Mouse (Mus musculus) embryonic stem cell, embryonic (primary cell): Measurements from ENCODE around the gene Serp2.

Source experiments
- CTCF ChIA-PET, 4 experiments: fragments of 300-600 bp in 2 of 4; fragments of 350-600 bp in 2 of 4; sonication (Branson Sonifier 250); formaldehyde crosslinking; loops; one replicate each; lab custom pipeline; 2022; ENCODE audit warnings: inconsistent platforms in 2 of 4; lab: Charles Lee
- POLR2A ChIA-PET, 4 experiments: fragments of 300-600 bp in 2 of 4; fragments of 350-600 bp in 2 of 4; sonication (Branson Sonifier 250); formaldehyde crosslinking; loops; one replicate each; lab custom pipeline; 2022; ENCODE audit warnings: antibody characterized with exemption in 4 of 4, inconsistent platforms in 1 of 4; lab: Charles Lee

Gene Serp2

GRCm38 (mm10) chr14:76556852-76557208 is at the start of gene Serp2:
Serp2 (minus strand) TSS chr14:76556889.
- ChIA-PET CTCF (interaction anchor here in 1 of 4 experiments (0.6 kb wide), 1 partner anchor 60 kb away, joined by 4 read pairs; no protein-coding TSS in a partner anchor), POLR2A (interaction anchor here (0.5 to 9.0 kb wide), 37 partner anchors 8 to 458 kb away, joined by 3 to 110 read pairs (median 6); no protein-coding TSS in a partner anchor)

DNA sequence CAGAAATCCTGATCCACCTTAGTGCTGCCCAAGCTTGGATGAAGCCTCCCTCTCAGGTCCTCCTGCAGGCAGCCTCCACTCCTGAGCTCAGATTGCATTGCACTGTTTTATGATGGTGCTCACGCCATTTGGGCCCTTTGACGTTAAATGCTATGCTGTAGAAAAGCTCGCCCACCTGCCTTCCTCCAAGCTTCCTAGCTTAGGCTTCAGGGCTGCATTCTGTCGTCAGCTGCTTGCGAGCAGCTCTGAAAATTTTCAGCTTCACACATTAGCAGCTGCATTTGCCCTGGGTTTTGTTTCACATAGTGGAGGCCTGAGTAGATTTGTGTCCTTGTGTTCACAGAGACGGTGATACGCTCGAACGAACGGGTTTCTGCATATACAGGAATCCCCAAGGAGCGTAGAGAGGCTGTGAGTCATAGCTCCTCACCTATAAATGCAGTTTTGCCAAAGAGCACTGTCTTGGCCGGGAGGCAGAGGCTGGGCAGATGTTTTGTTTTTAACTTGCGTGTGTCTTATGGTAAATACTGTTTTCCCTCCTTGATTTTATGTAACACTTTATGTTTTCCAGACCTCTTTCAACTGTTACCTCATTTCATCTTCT is 49.3 kb upstream of the Serp2 start:
- ChIA-PET POLR2A (interaction anchor here in 2 of 4 experiments (0.5 to 5.0 kb wide), 18 partner anchors 9 to 524 kb away, joined by 3 to 33 read pairs (median 4); no protein-coding TSS in a partner anchor), CTCF (no interaction called here)

DNA sequence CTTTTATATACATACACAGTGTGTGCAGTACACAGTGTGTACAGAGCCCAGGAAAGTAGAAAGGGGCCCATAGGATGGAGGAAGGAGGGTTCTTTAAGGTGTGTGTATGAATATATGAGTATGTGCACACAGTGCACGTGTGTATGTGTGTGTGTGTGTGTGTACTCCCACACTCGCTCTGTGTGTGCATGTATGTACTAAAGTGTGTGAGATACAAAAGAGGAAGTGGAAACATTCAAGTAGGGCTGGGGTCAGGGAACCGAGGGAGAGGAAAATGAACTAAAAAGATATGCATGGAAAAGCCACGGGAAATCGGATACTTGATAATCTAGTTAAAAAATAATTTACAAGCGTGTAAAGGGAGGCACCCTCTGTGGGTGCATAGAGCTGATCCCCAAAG is 47.3 kb upstream of the Serp2 start:
- ChIA-PET CTCF (no interaction called here), POLR2A (interaction anchor here in 2 of 4 experiments (0.6 to 5.0 kb wide), 8 partner anchors 8 to 100 kb away, joined by 3 to 33 read pairs (median 6); no protein-coding TSS in a partner anchor)

DNA sequence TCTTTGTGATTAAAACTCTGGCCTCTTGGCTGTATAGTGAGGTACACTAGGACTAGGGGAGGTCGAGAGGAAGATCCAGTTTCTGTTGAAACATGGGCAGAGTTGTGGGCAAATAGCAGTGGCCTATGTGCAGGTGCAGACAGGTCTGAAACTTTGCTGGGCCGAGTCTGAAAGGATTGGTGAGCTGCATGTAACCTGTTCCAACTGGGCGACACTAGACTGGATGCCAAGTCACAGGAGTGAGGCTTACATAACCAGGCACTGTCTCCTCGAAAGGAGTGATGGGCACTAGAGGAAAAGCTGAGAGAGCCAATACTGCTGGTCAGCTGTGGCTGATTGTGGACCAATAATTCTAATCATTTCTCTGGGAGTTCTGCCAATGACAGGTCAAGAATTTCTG is 45.0 kb upstream of the Serp2 start:
- ChIA-PET POLR2A (interaction anchor here in 2 of 4 experiments (0.9 to 3.3 kb wide), 14 partner anchors 9 to 168 kb away, joined by 3 to 20 read pairs (median 5); no protein-coding TSS in a partner anchor), CTCF (no interaction called here)

GRCm38 (mm10) chr14:76600391-76600790 is 43.7 kb upstream of the Serp2 start:
- CTCF ChIA-PET, result interaction anchor here in 1 of 4 experiments (0.6 kb wide), 1 partner anchor 37 kb away, joined by 4 read pairs; no protein-coding TSS in a partner anchor
- POLR2A ChIA-PET, result interaction anchor here in 2 of 4 experiments (0.8 to 3.3 kb wide), 4 partner anchors 12 to 95 kb away, joined by 3 to 20 read pairs (median 8); no protein-coding TSS in a partner anchor

DNA sequence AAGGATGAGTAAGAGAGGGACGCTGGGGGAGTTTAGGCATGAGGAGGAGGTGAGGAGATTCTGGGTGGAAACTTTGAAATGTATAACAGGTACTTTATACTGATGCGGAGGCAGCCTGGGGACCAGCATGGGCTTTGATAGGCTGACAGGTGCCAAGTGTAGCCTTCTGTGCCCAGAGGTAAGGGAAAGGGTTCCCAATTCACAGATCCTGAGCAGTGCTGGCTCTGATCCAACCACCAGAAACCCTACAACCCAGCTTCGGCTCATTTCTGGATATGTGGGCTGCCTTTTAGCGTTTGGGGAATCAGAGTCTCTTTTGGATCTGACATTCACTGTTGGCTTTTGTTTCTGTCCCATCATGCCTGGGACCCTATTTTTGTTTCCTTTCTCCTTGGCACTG is 43.0 kb upstream of the Serp2 start:
- POLR2A ChIA-PET, result interaction anchor here in 1 of 4 experiments (1.3 to 2.7 kb wide), 2 partner anchors 12 to 26 kb away, joined by 3 to 12 read pairs; no protein-coding TSS in a partner anchor
- CTCF ChIA-PET, result interaction anchor here in 1 of 4 experiments (0.6 kb wide), 1 partner anchor 36 kb away, joined by 4 read pairs; no protein-coding TSS in a partner anchor

- ChIA-PET POLR2A (interaction anchor here (0.5 to 3.2 kb wide), 49 partner anchors 8 to 321 kb away, joined by 3 to 34 read pairs (median 4); partner anchors contain the start of gene Serp2 (in 1 of the 4)), CTCF (interaction anchor here in 1 of 4 experiments (0.5 kb wide), 1 partner anchor 23 kb away, joined by 3 read pairs; no protein-coding TSS in a partner anchor)
Observed at GRCm38 (mm10) chr14:76598518-76599216, 42.0 kb upstream of the Serp2 start.

DNA sequence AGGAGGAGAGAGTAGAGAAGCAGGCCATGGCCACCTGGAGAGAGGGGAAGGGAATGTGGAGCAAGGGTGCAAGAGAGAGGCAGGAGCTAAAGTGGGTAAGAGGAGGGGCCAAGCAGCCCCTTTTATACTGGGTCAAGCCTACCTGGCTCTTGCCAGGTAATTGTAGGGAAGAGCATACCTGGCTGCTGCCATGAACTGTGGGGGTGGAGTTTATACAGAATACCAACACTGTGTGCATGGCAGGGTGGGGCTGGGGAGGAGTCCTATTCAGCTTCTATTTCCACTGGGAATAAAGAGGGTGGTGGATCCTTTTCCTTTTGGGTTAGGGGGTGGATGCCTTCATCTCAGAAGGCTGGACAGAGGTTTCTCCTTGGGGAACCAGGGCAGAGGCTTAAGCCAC is 41.1 kb upstream of the Serp2 start:
- ChIA-PET POLR2A (interaction anchor here (0.6 to 3.2 kb wide), 31 partner anchors 8 to 140 kb away, joined by 3 to 34 read pairs (median 4); no protein-coding TSS in a partner anchor), CTCF (interaction anchor here in 1 of 4 experiments (1.3 kb wide), 1 partner anchor 142 kb away, joined by 4 read pairs; no protein-coding TSS in a partner anchor)

DNA sequence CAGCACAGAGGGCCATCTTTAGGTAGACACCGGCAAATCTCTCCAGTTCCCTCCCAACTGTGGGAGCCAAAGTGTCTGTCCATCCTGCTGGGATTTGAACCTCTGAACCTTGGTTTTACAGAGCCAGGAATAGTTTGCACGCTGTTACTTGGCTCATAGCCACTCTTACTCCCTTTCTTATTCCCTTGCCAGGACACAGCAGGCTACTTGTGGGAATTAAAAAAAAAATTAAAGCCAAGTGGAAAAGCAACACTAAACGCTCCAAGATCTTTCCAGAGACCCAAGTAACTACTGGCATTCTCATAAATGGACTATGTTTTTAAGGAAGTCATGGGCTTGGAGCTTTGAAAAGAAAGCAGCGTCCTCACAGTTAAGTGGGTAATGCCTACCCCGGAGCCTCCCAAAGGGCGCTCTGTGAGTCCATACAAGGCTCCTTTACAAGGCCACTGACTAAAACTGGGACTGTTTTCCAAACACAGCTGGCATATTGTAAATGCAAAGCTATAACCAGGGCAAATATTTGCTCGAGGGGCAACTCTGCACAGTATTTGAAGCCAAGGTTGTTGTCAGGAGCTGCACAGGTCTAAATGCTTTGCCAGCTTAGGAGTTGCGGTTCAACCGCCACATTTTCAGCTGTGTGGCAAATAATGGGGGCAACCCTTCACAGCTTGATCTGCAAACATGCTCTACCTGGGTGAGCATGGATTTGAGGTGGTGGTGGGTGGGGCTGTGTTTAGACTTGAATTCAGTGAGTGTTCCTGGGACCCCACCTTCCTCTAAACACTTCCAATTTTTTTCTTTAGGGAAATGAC is 38.6 kb upstream of the Serp2 start:
- CTCF ChIA-PET, result interaction anchor here in 1 of 4 experiments (0.5 to 1.1 kb wide), 2 partner anchors 10 to 35 kb away, joined by 3 to 12 read pairs; no protein-coding TSS in a partner anchor
- POLR2A ChIA-PET, result interaction anchor here in 3 of 4 experiments (0.7 to 3.6 kb wide), 23 partner anchors 9 to 1488 kb away, joined by 3 to 13 read pairs (median 4); no protein-coding TSS in a partner anchor

GRCm38 (mm10) chr14:76594351-76594885 is 37.7 kb upstream of the Serp2 start:
- ChIA-PET CTCF (no interaction called here), POLR2A (interaction anchor here in 3 of 4 experiments (0.6 to 3.6 kb wide), 13 partner anchors 8 to 90 kb away, joined by 3 to 13 read pairs (median 4); no protein-coding TSS in a partner anchor)

DNA sequence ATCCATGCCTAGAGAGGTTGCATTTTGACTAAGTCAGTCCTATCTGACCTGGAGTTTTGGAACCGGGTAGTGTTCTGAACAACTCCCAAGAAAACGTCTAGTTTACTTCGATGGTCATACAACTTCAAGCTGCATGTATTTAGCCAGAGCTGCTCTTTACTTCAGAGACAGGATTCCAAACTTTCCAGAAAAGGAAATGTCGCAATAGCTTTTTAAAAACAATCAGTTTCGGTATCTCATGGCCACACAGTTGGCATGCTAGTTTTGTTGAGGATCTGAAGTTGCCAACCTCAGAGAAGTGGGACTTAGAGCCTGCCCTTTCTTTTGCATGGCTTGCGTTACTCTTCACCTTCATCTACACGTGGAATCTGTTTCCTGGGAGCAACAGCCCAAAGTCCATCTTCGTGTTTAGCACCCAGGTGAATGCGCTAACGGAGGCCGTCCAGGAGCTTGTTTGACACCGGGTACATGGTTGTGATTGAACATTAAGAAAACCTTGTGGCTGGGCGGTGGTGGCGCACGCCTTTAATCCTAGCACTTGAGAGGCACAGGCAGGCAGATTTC is 37.0 kb upstream of the Serp2 start:
- ChIA-PET CTCF (interaction anchor here in 2 of 4 experiments (0.6 kb wide), 2 partner anchors 191 to 723 kb away, joined by 3 read pairs; no protein-coding TSS in a partner anchor), POLR2A (interaction anchor here in 3 of 4 experiments (0.6 to 3.6 kb wide), 22 partner anchors 9 to 1255 kb away, joined by 3 to 19 read pairs (median 5); no protein-coding TSS in a partner anchor)

DNA sequence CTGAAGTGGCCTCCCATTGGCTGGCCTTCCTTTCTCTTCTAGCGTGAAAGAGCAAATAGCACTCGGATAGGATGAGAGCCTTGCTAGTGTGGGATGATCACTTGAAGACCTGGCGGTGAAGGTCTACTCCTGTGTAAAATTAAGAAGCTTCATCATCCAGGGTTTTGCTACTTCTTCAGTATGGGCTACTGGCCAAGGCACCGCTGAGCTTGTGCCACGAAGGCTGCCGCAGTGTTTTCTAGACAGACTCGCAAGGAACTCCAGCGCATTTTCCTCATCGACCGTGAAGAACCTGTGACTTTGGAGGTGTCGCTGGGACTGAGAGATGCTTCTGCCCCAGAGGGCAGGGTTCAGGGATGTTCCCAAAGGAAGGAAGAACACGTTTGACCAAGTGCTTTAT is 36.0 kb upstream of the Serp2 start:
- ChIA-PET POLR2A (interaction anchor here in 3 of 4 experiments (0.8 to 3.6 kb wide), 26 partner anchors 9 to 154 kb away, joined by 3 to 19 read pairs (median 5); no protein-coding TSS in a partner anchor), CTCF (no interaction called here)

- CTCF ChIA-PET, result no interaction called here
- POLR2A ChIA-PET, result interaction anchor here in 3 of 4 experiments (0.8 to 3.6 kb wide), 23 partner anchors 8 to 107 kb away, joined by 3 to 19 read pairs (median 5); no protein-coding TSS in a partner anchor
Observed at GRCm38 (mm10) chr14:76592090-76592489, 35.4 kb upstream of the Serp2 start.

DNA sequence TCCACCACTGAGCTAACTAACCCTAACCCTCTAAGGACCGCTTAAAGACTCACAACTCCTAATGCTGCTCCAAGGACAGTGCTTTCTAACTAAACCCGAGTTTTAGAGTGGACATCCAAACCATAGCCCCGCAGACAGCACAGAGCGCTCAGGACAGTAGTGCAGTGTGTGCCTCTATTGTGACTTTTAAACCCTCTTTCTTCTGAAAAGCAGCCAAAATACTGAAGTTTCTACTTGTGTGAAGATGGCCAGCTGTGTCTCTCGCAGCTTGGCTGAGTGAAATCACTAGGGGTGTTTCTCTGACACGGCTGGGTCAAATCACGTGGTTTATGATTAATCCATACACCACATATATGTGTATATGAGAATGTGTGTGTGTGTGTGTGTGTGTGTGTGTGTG is 33.4 kb upstream of the Serp2 start:
- POLR2A ChIA-PET, result interaction anchor here in 2 of 4 experiments (0.6 to 1.0 kb wide), 3 partner anchors 9 to 94 kb away, joined by 3 to 4 read pairs (median 4); no protein-coding TSS in a partner anchor
- CTCF ChIA-PET, result no interaction called here

DNA sequence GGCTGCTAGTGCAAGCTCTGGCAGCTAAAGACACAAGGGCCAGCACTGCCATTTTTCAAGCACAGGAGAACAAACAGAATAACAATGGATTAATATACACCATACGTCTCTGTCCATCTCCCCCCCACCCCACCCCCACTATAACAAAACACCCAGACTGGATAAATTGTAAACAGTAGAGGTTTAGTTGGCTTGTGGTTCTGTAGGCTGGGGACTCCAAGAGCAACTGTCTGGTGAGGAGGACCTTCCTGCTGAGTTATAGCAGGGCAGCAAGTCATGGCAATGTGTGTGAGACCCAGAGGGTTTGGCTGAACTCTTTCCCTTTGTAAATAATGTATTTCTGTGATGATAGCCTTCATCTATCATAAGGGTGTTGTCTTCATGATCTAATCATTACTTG is 33.0 kb upstream of the Serp2 start:
- ChIA-PET POLR2A (interaction anchor here in 2 of 4 experiments (0.9 to 1.6 kb wide), 4 partner anchors 9 to 84 kb away, joined by 3 to 4 read pairs (median 4); no protein-coding TSS in a partner anchor), CTCF (no interaction called here)

- POLR2A ChIA-PET, result interaction anchor here (0.5 to 7.2 kb wide), 21 partner anchors 9 to 172 kb away, joined by 3 to 61 read pairs (median 3); no protein-coding TSS in a partner anchor
- CTCF ChIA-PET, result no interaction called here
Observed at GRCm38 (mm10) chr14:76585831-76586405, 29.2 kb upstream of the Serp2 start.
